Mouse (Mus musculus) splenic B cell, adult 2 months (primary cell): ENCODE measurements at regions not wholly inside any gene's neighbourhood (a gene's known extent, or its start where the extent isn't known, plus 50 kb on each side); places are given as distances from the start of the nearest gene placed in this dataset.

Experiments
- DNase-seq: peaks from one replicate; pipeline ENCODE4 v3.0.0-alpha.2; 2011; ENCODE audit warnings: low read depth, low spot score
- H3K27me3 ChIP-seq: 2 replicates; pipeline ENCODE4 v1.6.1; 2012; ENCODE audit warnings: mild to moderate bottlenecking, low read length, moderate library complexity, mixed read lengths; ENCODE audit not compliant: control insufficient read depth, poor library complexity, insufficient read depth, severe bottlenecking
- H3K36me3 ChIP-seq: 2 replicates; pipeline ENCODE4 v1.6.1; 2012; ENCODE audit warnings: mild to moderate bottlenecking, low read length, moderate library complexity, mixed read lengths; ENCODE audit not compliant: control insufficient read depth, poor library complexity, insufficient read depth, severe bottlenecking

DNA sequence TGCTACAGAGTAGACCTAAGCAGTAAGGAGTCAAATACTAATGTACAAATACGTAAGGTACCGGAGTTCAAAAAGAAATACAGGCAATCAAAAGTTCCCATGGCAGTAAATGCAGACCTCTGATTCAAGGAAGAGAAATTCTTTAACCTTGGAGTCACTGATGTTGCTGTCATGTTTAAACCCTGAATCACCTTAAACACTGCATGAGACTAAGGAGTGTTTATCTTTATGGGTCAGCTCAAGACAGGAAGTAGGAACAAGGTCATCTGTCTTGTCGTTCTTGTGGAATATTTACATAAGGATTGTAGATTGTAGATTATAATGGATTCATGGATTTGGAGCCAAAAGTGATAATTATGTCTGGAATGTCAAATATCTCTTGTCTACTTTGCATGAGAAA, 1708.7 kb upstream of the Slc10a2 start:
- DNase-seq, result no peak
- Histone ChIP-seq H3K36me3 (no peaks in the 10 kb centered on the region), H3K27me3 (no peaks in the 10 kb centered on the region)

DNA sequence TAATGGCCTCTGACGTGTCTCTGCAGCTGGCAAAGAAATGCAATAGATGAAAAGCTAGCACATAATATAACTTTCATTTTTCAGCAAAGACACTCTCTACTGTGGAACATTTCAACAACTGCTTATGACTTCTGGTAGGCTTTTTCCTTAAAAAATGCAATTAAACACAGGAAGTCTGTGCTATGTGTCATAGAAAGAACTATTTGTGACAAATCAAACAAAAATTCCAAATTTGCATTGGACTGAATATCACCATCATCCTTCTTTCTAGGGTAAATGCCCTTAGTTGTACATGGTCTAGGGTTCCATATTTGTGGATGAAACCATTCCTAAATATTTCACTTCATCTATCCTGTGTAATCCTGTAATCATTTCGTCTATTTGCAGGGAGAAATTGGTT, 1702.0 kb upstream of the Slc10a2 start:
- Histone ChIP-seq H3K36me3 (no peaks in the 10 kb centered on the region), H3K27me3 (no peaks in the 10 kb centered on the region)
- DNase-seq, result no peak

GRCm38 (mm10) chr8:6803199-6803598, 1698.0 kb upstream of the Slc10a2 start:
- DNase-seq, result no peak
- Histone ChIP-seq H3K36me3 (no peaks in the 10 kb centered on the region), H3K27me3 (no peaks in the 10 kb centered on the region)

- DNase-seq, result no peak
- no peaks in the 10 kb centered on the region for H3K27me3 ChIP-seq
- no peaks in the 10 kb centered on the region for H3K36me3 ChIP-seq
Measured at GRCm38 (mm10) chr8:6801076-6801475, 1695.9 kb upstream of the Slc10a2 start.

DNA sequence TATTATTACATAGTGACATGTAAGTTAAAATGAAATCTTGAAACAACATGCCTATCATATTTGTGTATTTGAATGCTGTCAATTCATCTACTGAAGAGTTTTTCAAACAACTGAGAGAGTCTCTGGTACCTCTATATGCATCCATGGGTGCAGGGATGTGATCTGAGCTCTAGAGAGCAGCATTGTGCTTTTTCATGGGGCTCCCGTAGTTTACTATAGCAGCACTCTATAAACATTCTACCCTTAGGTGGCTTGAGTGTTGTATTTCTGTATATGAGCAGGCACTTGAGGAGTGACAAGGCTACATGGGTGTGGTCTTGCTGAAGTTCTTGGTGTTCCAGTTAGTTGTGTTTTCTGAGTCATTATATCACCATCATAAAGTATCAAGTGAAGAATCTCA, 1683.9 kb upstream of the Slc10a2 start:
- H3K27me3 ChIP-seq, result no peaks in the 10 kb centered on the region
- no peak for DNase-seq
- no peaks in the 10 kb centered on the region for H3K36me3 ChIP-seq

DNA sequence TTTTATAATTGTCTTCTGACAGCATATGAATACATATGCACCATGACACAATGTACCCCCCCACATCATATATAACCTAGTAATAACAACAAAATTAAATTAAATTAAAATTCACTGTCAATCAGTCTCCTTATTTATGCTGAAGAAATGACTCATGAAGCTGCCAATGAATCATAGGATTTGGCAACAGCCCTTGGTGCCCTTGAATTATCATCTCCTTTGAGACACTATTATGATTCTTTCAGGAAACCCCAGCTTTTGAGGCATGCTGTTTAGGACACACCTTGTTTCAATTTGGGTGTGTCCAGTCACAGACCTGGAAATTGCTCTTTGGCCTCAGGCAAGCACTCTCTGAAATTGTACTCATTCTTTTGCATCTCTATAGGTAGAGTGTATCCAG, 1675.8 kb upstream of the Slc10a2 start:
- Histone ChIP-seq H3K36me3 (no peaks in the 10 kb centered on the region), H3K27me3 (no peaks in the 10 kb centered on the region)
- DNase-seq, result no peak

DNA sequence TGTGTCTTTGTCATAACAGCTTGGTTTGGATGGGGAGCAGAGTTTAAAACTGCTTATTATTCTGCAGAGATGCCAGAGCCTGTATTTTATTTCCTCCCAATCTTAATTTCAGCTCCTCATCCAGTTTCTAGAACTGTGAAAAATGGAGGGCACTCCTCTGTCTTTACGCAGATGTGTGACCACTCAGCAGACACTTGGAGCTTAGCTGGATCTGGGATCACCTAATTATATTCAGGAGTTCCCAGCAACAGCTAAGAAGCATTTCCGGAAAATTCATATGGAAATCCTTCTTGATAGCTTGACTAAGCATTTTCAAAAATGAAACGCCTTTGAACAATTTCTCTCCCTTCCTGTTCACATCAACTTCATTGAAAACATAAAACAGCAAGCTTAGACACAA, 1670.0 kb upstream of the Slc10a2 start:
- H3K27me3 ChIP-seq, result no peaks in the 10 kb centered on the region
- no peaks in the 10 kb centered on the region for H3K36me3 ChIP-seq
- no peak for DNase-seq

DNA sequence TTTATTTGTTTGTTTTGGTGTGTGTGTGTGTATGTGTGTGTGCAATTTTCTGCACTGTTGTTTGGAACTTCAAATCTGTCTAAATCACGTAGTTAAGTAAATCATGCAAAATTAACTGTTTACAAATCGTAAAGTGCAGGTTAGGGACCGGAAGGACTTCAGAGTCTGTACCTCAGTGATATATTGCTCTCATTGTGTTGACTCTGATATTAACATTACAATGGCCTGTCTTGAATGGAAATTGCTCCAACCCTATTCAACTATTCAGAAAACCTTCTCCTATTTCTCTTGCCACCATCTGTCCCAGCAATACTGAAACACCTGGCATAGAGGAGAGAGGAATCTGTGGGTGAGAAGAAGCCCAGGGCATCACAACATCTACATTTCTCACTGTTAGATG, 1624.4 kb upstream of the Slc10a2 start:
- H3K36me3 ChIP-seq, result no peaks in the 10 kb centered on the region
- no peaks in the 10 kb centered on the region for H3K27me3 ChIP-seq
- DNase-seq, result no peak

DNA sequence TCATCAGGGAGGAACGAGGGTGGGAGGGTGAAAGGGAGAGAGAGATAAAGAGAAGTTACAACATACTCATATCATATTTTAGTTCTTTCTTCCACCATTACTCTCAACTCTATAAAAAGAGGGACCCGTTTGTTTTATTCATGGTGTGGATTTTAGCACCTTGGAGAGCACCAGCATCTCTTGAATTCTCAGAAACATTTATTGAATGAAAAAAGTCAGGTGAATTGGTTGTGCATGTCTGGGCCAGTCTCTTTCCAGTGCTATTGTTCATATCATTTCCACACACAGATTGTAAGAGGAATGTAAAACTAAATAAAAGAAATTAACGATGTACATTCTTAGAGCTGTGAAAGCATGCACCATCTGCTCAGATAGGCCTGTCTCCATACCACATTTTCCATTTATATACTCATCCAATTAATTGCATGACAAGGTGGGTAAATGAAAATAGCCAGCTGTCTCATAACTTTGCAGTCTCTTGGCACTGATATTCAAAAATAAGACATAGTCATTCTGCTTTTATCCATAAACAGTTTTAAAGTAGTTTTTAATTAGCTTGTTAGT, 1603.8 kb upstream of the Slc10a2 start:
- Histone ChIP-seq H3K27me3 (no peaks in the 10 kb centered on the region), H3K36me3 (no peaks in the 10 kb centered on the region)
- no peak for DNase-seq

GRCm38 (mm10) chr8:6688595-6688994, 1583.4 kb upstream of the Slc10a2 start:
- DNase-seq, result no peak
- no peaks in the 10 kb centered on the region for H3K27me3 ChIP-seq
- no peaks in the 10 kb centered on the region for H3K36me3 ChIP-seq

DNA sequence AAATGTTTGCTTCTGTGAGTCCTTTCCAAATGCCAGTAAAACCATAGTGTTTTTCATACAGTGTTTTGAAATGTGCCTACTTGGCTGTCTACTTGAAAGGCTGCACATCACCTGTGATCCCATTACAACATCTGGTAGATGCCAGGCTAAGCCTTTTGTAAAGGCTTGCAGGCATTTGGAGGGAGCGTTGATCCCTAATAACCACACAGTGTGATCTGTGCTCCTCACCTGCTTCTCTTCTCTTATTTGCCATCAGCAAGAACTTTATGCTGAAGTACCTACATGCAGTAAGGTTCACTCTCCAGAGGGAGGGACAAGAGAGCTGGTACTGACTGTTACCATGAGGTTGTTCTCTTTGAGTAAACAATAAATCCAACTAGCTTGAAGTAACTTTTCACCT, 1553.7 kb upstream of the Slc10a2 start:
- no peak for DNase-seq
- H3K27me3 ChIP-seq, result no peaks in the 10 kb centered on the region
- H3K36me3 ChIP-seq, result no peaks in the 10 kb centered on the region

DNA sequence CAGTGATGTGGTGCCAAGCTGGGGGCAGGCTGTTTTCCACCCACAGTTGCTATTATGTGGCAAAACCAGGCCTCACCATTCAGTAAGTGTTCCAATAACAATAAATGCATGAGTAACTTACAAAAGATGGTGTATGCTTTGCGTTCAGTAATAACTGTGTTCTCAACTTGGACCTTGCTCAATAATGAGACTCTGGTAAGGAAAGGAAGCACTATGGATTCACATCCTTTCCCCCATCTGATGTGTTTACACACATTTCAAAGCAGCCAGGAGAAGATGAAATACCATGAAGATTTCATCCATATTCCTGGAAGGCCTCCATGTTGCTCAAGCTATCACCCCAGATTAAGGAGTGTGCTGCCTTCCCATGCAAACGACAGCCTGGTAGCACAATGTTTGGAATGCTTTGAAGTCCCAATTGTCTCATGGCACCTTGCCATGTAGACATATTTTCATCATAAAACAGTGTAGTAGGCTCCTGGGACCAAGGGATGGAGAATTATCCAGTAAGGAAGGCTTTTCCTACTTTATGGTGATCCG, 1552.4 kb upstream of the Slc10a2 start:
- H3K27me3 ChIP-seq, result no peaks in the 10 kb centered on the region
- DNase-seq, result no peak
- H3K36me3 ChIP-seq, result no peaks in the 10 kb centered on the region

DNA sequence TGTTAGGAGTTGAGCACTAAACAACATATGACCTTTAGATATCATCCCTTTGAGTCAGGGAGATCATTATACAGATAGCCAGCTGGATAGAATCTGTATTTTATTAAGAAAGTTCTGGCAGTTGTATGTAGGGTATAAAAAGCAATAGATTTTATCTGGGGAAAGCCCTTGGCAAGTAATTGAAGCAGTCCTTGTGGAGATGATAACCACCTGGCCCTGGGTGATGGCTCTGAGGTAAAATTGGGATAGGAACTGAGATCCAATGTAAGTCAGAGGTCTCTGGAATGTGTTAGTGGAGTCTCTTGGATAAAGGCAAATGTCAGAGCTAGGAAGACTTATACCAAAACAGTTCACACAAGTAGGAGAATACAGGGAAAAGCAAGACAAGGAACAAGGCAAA, 1547.0 kb upstream of the Slc10a2 start:
- DNase-seq, result no peak
- Histone ChIP-seq H3K36me3 (no peaks in the 10 kb centered on the region), H3K27me3 (no peaks in the 10 kb centered on the region)

DNA sequence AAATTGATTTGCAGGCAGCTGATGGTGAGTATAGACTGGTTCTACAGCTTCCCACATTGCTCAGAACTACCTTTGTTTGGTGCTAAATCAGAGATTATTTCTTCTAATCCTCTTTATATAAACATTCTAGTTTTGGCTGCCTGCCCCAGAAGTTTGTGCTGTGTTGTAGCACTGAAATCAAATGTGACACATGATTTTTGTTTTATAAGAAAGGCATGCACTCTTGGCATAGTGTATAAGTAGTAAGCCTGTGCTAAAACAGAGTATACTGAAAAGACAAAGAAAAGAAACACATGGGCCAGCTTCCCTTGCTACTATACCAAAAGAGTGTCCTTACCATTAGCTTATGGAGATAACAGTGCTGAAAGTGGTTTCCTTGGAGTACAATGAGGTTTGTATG, 1542.9 kb upstream of the Slc10a2 start:
- Histone ChIP-seq H3K36me3 (no peaks in the 10 kb centered on the region), H3K27me3 (no peaks in the 10 kb centered on the region)
- DNase-seq, result no peak

DNA sequence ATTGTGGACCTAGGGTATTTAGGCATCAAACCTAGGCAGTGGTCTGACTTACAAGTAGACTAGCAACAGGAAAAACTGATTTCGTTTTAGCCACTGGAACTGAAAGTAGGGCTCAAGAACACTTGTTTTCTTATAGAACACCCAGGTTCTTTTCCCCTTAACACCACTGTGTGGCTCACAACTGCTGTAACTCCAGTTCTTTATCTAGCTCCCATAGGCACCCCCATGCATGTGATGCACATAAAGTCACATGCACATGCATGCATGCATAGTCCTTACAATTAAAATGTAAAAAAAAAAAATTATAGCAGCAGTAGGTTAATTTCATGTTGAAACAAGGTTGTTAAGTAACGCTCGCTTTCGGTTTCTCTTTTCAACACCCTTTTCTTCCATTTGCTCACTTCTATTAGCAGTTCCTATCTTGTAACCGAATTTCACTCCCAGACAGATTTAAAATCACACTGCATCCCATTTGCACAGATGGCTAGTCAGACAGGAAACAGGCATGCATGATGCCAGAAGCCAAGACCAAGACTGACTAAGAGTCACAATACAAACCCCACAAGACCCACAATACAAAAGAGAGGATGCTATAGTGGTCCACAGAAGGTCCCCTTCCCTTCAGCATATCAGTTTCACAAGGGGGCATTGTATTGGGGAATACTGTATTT, 1540.3 kb upstream of the Slc10a2 start:
- no peak for DNase-seq
- H3K27me3 ChIP-seq, result no peaks in the 10 kb centered on the region
- H3K36me3 ChIP-seq, result no peaks in the 10 kb centered on the region

- DNase-seq, result no peak
- no peaks in the 10 kb centered on the region for H3K36me3 ChIP-seq
- H3K27me3 ChIP-seq, result no peaks in the 10 kb centered on the region
Measured at GRCm38 (mm10) chr8:6644396-6644795, 1539.2 kb upstream of the Slc10a2 start.
